Mouse (Mus musculus) left cerebral cortex, adult 8-10 months (tissue): ENCODE results near the gene Prss33. TPM values are rescaled to one million over a fixed set of nuclear protein-coding genes. Genes with fewer than 3 reads are reported as not detected.

Experiments used
- DNase-seq, 2 experiments: peaks; one replicate each; pipeline ENCODE4 v3.0.0; 2022; ENCODE audit warnings: low spot score in 2 of 2
- microRNA-seq, 2 experiments: library from miRNA; unstranded; fragments of <30 nt; microRNA quantifications; one replicate each; pipeline ENCODE4 v1.2.0; 2022
- total RNA-seq, 4 experiments: library from RNA; stranded (reverse); gene quantifications; 2 replicates each; pipeline ENCODE4 v1.2.4; 2022

Prss33 gene
- total RNA-seq, 4 experiments from 2014 or later, result 0.30 TPM; not detected in 3

GRCm38 (mm10) chr17:23786510-23786931, 49.3 kb downstream of the Prss33 start:
- DNase-seq, result no peak

GRCm38 (mm10) chr17:23785561-23786471, 50.0 kb downstream of the Prss33 start, which contains the start of gene Flywch2:
Flywch2 (minus strand) TSS chr17:23786081.
- DNase-seq, result peak; percentile 66 to 93

GRCm38 (mm10) chr17:23783352-23783751, 52.5 kb downstream of the Prss33 start:
- no peak for DNase-seq

Small RNA genes lying within 50 kb of the gene (microRNA-seq; reads per million reads assigned to microRNA genes)
- gene Mir5125, result 0.44 to 1.7 reads per million in 2 experiments

Other genes starting within 250 kb of the Prss33 start
- 10 to 100 TPM; 20.6 to 32.1 (median 27.1) TPM for gene Zfp13, start 236.6 kb downstream of the Prss33 start, total RNA-seq
- not detected for gene Zscan10, start 235.2 kb downstream of the Prss33 start, total RNA-seq
- gene Mmp25, start 190.8 kb downstream of the Prss33 start, total RNA-seq, result under 1 TPM in 3 of 4 experiments, not detected in 1; 0.16 to 0.20 (median 0.19) TPM
- gene Bicdl2, start 175.6 kb downstream of the Prss33 start, total RNA-seq, result not detected
- 100 to 1,000 TPM; 128 to 137 (median 134) TPM for gene Hcfc1r1, start 162.5 kb downstream of the Prss33 start, total RNA-seq
- gene Thoc6, start 162.2 kb downstream of the Prss33 start, total RNA-seq, result 1 to 10 TPM; 5.9 to 8.2 (median 6.9) TPM
- 1 to 10 TPM; 4.9 to 9.2 (median 7.0) TPM for gene Tnfrsf12a, start 158.6 kb downstream of the Prss33 start, total RNA-seq
- under 1 TPM in 1 of 4 experiments, not detected in 3; 0.34 TPM for gene Cldn6, start 156.8 kb downstream of the Prss33 start, total RNA-seq
- gene Cldn9, start 152.0 kb downstream of the Prss33 start, total RNA-seq, result under 1 TPM in 2 of 4 experiments, not detected in 2; 0.23 to 0.63 TPM
- under 1 TPM in 3 of 4 experiments, not detected in 1; 0.11 to 0.57 (median 0.19) TPM for gene 1520401A03Rik, start 113.3 kb downstream of the Prss33 start, total RNA-seq
- 1 to 10 TPM; 4.6 to 6.4 (median 5.5) TPM for gene Pkmyt1, start 109.7 kb downstream of the Prss33 start, total RNA-seq
- 10 to 100 TPM; 60.6 to 69.2 (median 62.3) TPM for gene Paqr4, start 95.2 kb downstream of the Prss33 start, total RNA-seq
- gene Kremen2, start 90.2 kb downstream of the Prss33 start, total RNA-seq, result 1 to 10 TPM in 2 of 4 experiments, under 1 TPM in 2; 0.78 to 1.4 (median 1.0) TPM
- gene Flywch1, start 64.5 kb downstream of the Prss33 start, total RNA-seq, result 100 to 1,000 TPM; 423 to 484 (median 468) TPM
- gene Flywch2, start 50.0 kb downstream of the Prss33 start, total RNA-seq, result 10 to 100 TPM; 12.2 to 21.3 (median 17.7) TPM
- gene Srrm2, start 45.5 kb downstream of the Prss33 start, total RNA-seq, result 100 to 1,000 TPM; 535 to 585 (median 566) TPM
- gene Elob, start 6.9 kb downstream of the Prss33 start, total RNA-seq, result 100 to 1,000 TPM; 314 to 398 (median 353) TPM
- gene Prss32, start 7.8 kb upstream of the Prss33 start, total RNA-seq, result under 1 TPM in 3 of 4 experiments, not detected in 1; 0.39 to 0.87 (median 0.66) TPM
- 1 to 10 TPM; 1.1 to 3.2 (median 2.0) TPM for gene Prss41, start 8.1 kb upstream of the Prss33 start, total RNA-seq
- gene Prss21, start 32.0 kb upstream of the Prss33 start, total RNA-seq, result not detected
- not detected for gene Dcpp1, start 44.8 kb upstream of the Prss33 start, total RNA-seq
- not detected for gene Dcpp2, start 44.8 kb upstream of the Prss33 start, total RNA-seq
- not detected for gene Dcpp3, start 81.4 kb upstream of the Prss33 start, total RNA-seq
- not detected for gene Sbp, start 105.6 kb upstream of the Prss33 start, total RNA-seq
- not detected for gene Sbpl, start 119.2 kb upstream of the Prss33 start, total RNA-seq
- gene Prss30, start 144.5 kb upstream of the Prss33 start, total RNA-seq, result under 1 TPM; 0.25 to 0.96 (median 0.68) TPM
- 1 to 10 TPM in 3 of 4 experiments, under 1 TPM in 1; 0.94 to 1.7 (median 1.1) TPM for gene Prss22, start 162.0 kb upstream of the Prss33 start, total RNA-seq
- gene Prss27, start 202.1 kb upstream of the Prss33 start, total RNA-seq, result not detected
- 10 to 100 TPM; 20.9 to 23.2 (median 21.9) TPM for gene Kctd5, start 237.4 kb upstream of the Prss33 start, total RNA-seq